Mouse (Mus musculus) intestine, embryonic 15.5 days (tissue): ENCODE results near the gene F3. TPM values are rescaled to one million over a fixed set of nuclear protein-coding genes. Genes with fewer than 3 reads are reported as not detected.
"Not testable (repeated sequence)": the region's sequence is repeated elsewhere in the genome, so short reads cannot be mapped to it uniquely, and the experiment has no call there.

ENCODE experiments used
- ATAC-seq: fragments of 200-750 bp; cut with Nextera tagmentation; 2 replicates; pipeline ENCODE4 v1.8.0; 2017; ENCODE audit warnings: moderate TSS enrichment, moderate library complexity
- H3K27ac ChIP-seq: fragments of 300-500 bp; sonication (generic); 2 replicates; pipeline ENCODE4 v1.5.1; 2015; ENCODE audit warnings: mild to moderate bottlenecking, inconsistent platforms
- H3K27me3 ChIP-seq: fragments of 300-500 bp; sonication (generic); replicated peaks from 2 replicates; pipeline ENCODE4 v1.6.1; 2015; ENCODE audit warnings: inconsistent platforms
- H3K36me3 ChIP-seq: fragments of 300-500 bp; sonication (generic); 2 replicates; pipeline ENCODE4 v1.6.1; 2015; ENCODE audit warnings: inconsistent platforms
- H3K4me1 ChIP-seq: fragments of 300-500 bp; sonication (generic); replicated peaks from 2 replicates; pipeline ENCODE4 v1.6.1; 2015; ENCODE audit warnings: inconsistent platforms
- H3K4me2 ChIP-seq: fragments of 300-500 bp; sonication (generic); replicated peaks from 2 replicates; pipeline ENCODE4 v1.6.1; 2015; ENCODE audit warnings: mild to moderate bottlenecking, inconsistent platforms
- H3K4me3 ChIP-seq: fragments of 300-500 bp; sonication (generic); replicated peaks from 2 replicates; pipeline ENCODE4 v1.5.1; 2015; ENCODE audit warnings: inconsistent platforms
- H3K9ac ChIP-seq: fragments of 300-500 bp; sonication (generic); 2 replicates; pipeline ENCODE4 v1.6.1; 2015; ENCODE audit warnings: inconsistent platforms
- H3K9me3 ChIP-seq: fragments of 300-500 bp; sonication (generic); 2 replicates; pipeline ENCODE4 v1.6.1; 2016; ENCODE audit warnings: inconsistent platforms
- WGBS: fragments of 180-500 bp; shearing (Covaris S2); methylation state at CpG from one replicate; pipeline ENCODE4 v1.1.7; 2015; 5-methylcytosine and 5-hydroxymethylcytosine counted together
- polyA plus RNA-seq: library from polyadenylated mRNA; unstranded; fragments of >200 nt; fragmentation: Nextera tagmentation; extraction: Ambion mirVana; gene quantifications from 2 replicates; pipeline ENCODE4 v1.2.1, GENCODE M21; 2015

Gene F3
- polyA plus RNA-seq, 1 experiment from 2014 or later = 27.5 TPM

DNA sequence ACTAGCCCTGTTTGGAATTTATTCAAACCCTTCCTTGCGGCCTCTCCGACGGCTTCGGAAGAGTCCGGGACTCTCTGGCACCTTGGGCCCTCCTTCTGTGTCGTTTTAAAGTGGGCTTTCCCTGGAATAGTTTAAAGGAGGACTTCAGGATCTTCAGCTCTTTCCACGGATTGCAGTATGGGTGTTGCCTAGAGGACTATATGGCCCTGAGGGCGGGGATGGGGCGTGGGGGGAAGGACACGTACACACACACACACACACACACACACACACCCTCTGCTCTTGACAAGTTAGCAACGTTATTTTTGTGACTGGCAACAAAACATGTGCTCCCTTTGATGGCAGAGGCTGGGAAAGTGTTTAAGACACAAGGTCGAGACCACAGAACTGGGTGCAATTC lies 1.2 kb downstream of the F3 start:
- no peaks in the 10 kb centered on the region for H3K36me3 ChIP-seq
- no peak for ATAC-seq
- H3K4me3 ChIP-seq = peak overlapping the region; percentile 53
- no peak overlapping the region for H3K27ac ChIP-seq
- no peaks in the 10 kb centered on the region for H3K9me3 ChIP-seq
- WGBS = 30% methylated on average over 12 of the region's 12 CpGs
- H3K4me2 ChIP-seq = peak overlapping the region; percentile 89
- no peaks in the 10 kb centered on the region for H3K27me3 ChIP-seq
- H3K4me1 ChIP-seq = peaks cover 16% of the 10 kb centered on the region
- 0 out of 2 replicates have a peak overlapping the region, but pooled peaks have one; percentile 9 for H3K9ac ChIP-seq

DNA sequence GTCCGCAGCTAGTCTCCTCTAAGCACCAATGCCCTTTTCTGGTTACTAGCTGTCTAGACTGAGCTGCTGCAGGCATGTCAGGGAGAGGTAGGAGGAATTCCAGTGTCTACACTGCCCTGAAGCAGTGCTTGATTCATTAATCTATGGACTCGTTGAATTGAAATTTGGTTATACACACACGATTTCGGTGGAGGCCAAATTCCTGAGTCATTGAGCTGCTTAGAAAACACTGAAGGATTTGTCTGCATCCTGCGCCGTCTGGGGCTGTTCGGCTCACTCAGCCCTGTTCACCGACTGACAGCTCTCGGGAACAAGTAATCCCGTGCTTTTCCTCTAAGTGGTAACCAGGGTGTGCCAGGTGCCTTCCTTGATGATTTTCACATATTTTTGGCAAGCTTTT lies 2.3 kb downstream of the F3 start:
- H3K27me3 ChIP-seq = no peaks in the 10 kb centered on the region
- H3K4me3 ChIP-seq = no peak overlapping the region; the same call in 1 of the 2 replicates
- no peaks in the 10 kb centered on the region for H3K36me3 ChIP-seq
- no peak overlapping the region for H3K27ac ChIP-seq
- no peaks in the 10 kb centered on the region for H3K9me3 ChIP-seq
- 71% methylated on average over 10 of the region's 10 CpGs for WGBS
- no peak for ATAC-seq
- H3K4me2 ChIP-seq = peak overlapping the region; percentile 89; the same call in 1 of the 2 replicates
- H3K4me1 ChIP-seq = peaks cover 16% of the 10 kb centered on the region
- H3K9ac ChIP-seq = no peak overlapping the region

DNA sequence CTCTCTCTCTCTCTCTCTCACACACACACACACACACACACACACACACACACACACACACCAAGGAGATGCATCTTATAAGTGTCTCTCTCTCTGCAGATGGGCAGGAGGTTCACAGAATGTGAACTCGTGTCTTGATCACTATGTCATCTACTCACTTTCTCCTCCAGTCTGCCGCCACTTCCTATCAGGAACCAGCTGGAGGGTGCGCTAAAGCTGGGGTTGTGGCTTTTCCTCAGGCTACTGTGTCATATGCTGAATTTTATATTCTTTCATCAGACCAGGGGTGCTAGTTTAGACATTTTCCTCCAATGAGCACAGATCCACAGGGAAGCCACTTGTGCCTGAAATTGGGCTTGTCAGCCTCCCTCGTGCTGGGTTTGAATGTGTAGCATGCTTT lies 6.3 kb downstream of the F3 start:
- no peak for ATAC-seq
- peaks cover under 1% of the 10 kb centered on the region; the same call in 1 of the 2 replicates for H3K4me1 ChIP-seq
- 82% methylated on average over 4 of the region's 4 CpGs for WGBS
- H3K27ac ChIP-seq = no peak overlapping the region
- H3K4me3 ChIP-seq = no peak overlapping the region
- H3K9ac ChIP-seq = no peak overlapping the region
- H3K27me3 ChIP-seq = no peaks in the 10 kb centered on the region
- 0 out of 2 replicates have a peak, but pooled peaks cover 5% of the 10 kb centered on the region for H3K36me3 ChIP-seq
- H3K4me2 ChIP-seq = no peak overlapping the region
- H3K9me3 ChIP-seq = no peaks in the 10 kb centered on the region

DNA sequence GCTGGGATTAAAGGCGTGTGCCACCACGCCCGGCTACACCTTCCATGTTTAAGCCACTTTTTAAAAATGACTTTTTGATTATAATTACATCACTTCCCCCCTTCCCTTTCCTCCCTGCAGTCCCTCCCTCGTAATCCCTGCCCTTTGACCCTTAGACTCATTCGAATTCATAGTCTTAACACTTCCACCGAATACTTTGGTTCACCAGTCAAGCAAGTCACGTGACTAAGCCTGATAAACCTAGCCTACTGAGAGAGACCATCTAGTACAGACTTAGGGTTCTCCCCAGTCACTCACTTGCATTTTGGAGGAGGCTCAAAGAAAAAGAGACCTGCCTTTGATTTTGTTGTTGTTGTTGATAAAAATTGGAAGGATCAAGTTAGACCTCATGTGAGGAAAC lies 12.2 kb downstream of the F3 start:
- H3K27ac ChIP-seq = peak overlapping the region; percentile 64; the same call in 1 of the 2 replicates
- ATAC-seq = no peak
- H3K4me3 ChIP-seq = no peak overlapping the region
- no peak overlapping the region for H3K9ac ChIP-seq
- H3K4me1 ChIP-seq = peaks cover 7% of the 10 kb centered on the region; the same call in 1 of the 2 replicates
- 0 out of 2 replicates have a peak, but pooled peaks cover 5% of the 10 kb centered on the region for H3K36me3 ChIP-seq
- 70% methylated on average over 7 of the region's 7 CpGs for WGBS
- H3K9me3 ChIP-seq = no peaks in the 10 kb centered on the region
- no peak overlapping the region for H3K4me2 ChIP-seq
- no peaks in the 10 kb centered on the region for H3K27me3 ChIP-seq

DNA sequence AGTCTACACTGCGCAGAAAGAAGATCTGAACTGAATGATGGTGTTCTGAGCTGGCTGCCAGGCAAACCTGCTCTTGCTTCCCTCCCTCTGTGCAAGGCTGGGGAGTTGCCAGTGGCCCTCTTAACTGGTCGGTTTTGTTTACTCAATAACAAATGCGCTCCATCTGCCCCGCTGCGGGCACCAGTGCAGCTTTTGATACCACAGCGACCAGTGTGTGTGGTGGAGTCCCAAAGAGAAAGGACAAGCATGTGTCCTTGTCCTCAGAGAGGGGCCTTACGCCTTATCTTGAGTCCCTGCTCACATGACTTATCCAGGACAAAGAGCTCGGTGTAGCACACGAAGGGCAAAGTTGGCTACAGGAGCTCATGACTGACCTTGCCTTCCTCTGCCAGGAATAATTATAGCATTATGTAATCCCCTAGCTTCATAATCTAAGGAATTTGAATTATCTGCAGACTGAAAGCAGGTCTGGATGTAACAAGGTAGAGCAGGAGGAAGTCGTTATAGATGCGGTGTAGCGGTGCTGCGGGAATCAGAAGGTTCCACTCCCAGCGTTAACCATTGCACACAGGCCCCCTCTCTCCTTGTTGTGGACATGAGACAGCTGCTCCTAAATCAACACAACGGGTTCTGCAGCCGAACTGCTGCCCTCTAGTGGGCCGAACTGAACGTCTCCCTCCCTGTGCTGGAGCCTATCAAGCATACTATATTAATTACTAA lies 12.8 kb downstream of the F3 start:
- H3K4me3 ChIP-seq = no peak overlapping the region
- no peaks in the 10 kb centered on the region for H3K9me3 ChIP-seq
- peak; percentile 85 for ATAC-seq
- peak overlapping the region; percentile 64 for H3K27ac ChIP-seq
- H3K9ac ChIP-seq = no peak overlapping the region
- H3K4me1 ChIP-seq = peaks cover 7% of the 10 kb centered on the region; the same call in 1 of the 2 replicates
- 0 out of 2 replicates have a peak, but pooled peaks cover 5% of the 10 kb centered on the region for H3K36me3 ChIP-seq
- H3K4me2 ChIP-seq = no peak overlapping the region
- WGBS = 27% methylated on average over 18 of the region's 18 CpGs
- H3K27me3 ChIP-seq = no peaks in the 10 kb centered on the region

DNA sequence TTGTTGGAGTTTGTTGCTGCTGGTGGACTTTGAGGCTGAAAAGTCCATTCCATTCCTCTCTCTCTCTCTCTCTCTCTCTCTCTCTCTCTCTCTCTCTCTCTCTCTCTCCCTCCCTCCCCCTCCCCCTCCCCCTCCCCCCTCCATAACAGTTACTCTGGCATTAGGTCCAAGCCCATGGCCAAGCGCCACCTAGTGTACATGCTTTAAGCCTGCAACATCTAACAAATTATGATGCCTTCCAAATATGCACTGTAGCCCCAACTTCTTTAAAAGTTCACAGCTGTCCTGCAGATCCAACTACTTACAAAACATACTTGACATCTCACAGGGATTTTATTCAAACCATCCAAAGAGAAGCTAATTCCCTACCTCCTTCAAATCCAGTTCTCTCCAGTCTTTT lies 14.1 kb downstream of the F3 start:
- H3K9me3 ChIP-seq = no peaks in the 10 kb centered on the region
- H3K4me3 ChIP-seq = no peak overlapping the region
- no peak overlapping the region for H3K4me2 ChIP-seq
- no peak overlapping the region for H3K9ac ChIP-seq
- no peaks in the 10 kb centered on the region for H3K27me3 ChIP-seq
- H3K27ac ChIP-seq = no peak overlapping the region
- no peak for ATAC-seq
- H3K4me1 ChIP-seq = peaks cover 7% of the 10 kb centered on the region; the same call in 1 of the 2 replicates
- WGBS = 50% methylated on average over 1 of the region's 1 CpGs
- H3K36me3 ChIP-seq = 0 out of 2 replicates have a peak, but pooled peaks cover 5% of the 10 kb centered on the region

DNA sequence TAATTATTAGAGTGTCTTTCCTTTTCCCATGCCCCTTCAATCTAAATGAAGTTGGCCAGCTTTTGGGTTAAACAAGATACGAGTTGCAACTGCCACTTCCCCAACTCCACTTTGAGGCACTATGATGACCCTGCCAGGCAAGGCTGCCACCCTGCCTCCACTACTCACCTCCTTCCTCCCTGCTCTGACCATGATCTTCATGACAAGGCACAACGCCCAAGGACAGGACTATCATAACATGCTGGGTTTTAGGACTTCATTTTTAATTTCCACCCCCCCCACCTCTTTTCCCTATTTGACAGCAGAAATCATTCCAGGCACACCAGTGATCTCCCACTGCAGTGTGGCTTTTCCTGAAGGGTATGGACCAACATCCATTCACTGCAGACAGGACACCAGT lies 14.6 kb downstream of the F3 start:
- no peak for ATAC-seq
- Histone ChIP-seq H3K27ac (no peak overlapping the region), H3K36me3 (0 out of 2 replicates have a peak, but pooled peaks cover 5% of the 10 kb centered on the region), H3K27me3 (no peaks in the 10 kb centered on the region), H3K9ac (no peak overlapping the region), H3K4me2 (no peak overlapping the region), H3K9me3 (no peaks in the 10 kb centered on the region), H3K4me3 (no peak overlapping the region), H3K4me1 (peaks cover 7% of the 10 kb centered on the region; the same call in 1 of the 2 replicates)
- WGBS = 73% methylated on average over 2 of the region's 2 CpGs

DNA sequence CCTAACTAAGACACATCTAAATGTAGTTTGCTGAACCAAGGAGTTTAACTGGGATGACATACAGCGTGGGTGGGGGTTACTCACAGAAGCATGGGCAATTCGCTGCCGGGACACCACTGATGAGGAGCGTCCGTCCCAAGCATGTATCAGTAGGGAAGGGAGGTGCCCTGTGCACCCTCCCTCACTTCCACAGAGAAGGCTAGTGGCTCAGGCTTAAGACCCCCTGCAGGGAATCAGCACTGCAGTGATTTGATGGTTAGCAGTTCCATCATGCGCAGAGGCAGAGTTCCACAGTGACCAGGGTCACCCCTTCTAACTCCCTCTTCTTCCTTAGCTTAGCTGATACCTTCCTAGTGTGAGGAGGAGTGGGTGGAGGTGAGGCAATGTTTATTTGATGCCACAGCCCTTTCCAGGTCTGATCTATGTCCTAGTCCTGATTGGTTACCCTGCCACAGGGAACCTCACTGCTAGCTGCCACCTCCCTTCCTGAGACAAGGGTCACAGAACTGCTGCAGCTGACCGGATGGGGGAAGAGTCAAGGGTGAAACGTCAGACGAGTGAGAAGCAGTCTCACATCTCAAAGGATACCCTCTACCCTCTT lies 15.5 kb downstream of the F3 start:
- H3K27ac ChIP-seq = no peak overlapping the region
- no peak for ATAC-seq
- H3K4me1 ChIP-seq = peaks cover 7% of the 10 kb centered on the region; the same call in 1 of the 2 replicates
- 0 out of 2 replicates have a peak, but pooled peaks cover 5% of the 10 kb centered on the region for H3K36me3 ChIP-seq
- H3K9me3 ChIP-seq = no peaks in the 10 kb centered on the region
- H3K9ac ChIP-seq = no peak overlapping the region
- no peak overlapping the region for H3K4me3 ChIP-seq
- WGBS = 71% methylated on average over 9 of the region's 9 CpGs
- H3K4me2 ChIP-seq = no peak overlapping the region
- no peaks in the 10 kb centered on the region for H3K27me3 ChIP-seq

DNA sequence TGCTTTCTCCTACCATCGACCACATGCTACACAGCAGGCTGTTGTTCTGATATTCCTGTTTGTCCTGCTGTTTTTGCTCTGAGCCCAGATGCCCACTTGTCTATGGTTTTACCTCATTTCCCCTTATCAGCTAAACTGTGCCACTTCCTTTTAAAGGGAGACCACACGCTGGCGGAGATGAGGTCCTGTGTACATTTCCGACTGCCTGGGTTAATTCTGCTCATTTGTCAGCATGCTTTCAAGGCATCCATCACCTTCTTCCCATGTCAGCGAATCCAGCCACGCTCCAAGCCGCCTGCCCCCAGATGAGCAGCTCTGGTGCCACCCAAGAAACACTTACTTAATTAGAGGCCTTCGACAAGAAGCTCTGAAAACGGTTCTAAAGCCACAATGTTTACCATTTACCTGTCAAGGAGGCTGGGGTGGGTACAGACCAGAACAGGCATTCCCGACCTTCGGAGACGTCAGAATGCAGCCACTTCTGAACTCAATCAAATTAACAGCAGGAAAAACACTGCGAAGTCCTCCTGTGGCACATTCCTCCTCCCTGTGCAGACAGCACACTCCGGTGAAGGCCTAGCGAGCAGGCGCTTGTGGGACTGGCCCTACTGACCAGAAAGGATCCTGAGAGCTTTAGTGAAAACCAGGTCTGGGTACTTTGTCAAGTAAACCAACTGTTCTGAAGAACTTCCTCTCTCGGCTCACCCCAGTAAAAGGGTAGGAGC lies 16.3 kb downstream of the F3 start:
- ATAC-seq = no peak
- H3K9me3 ChIP-seq = no peaks in the 10 kb centered on the region
- H3K4me3 ChIP-seq = no peak overlapping the region
- H3K36me3 ChIP-seq = no peaks in the 10 kb centered on the region
- peaks cover 7% of the 10 kb centered on the region; the same call in 1 of the 2 replicates for H3K4me1 ChIP-seq
- H3K27ac ChIP-seq = no peak overlapping the region
- no peak overlapping the region for H3K4me2 ChIP-seq
- H3K27me3 ChIP-seq = no peaks in the 10 kb centered on the region
- no peak overlapping the region for H3K9ac ChIP-seq
- 40% methylated on average over 17 of the region's 17 CpGs for WGBS

DNA sequence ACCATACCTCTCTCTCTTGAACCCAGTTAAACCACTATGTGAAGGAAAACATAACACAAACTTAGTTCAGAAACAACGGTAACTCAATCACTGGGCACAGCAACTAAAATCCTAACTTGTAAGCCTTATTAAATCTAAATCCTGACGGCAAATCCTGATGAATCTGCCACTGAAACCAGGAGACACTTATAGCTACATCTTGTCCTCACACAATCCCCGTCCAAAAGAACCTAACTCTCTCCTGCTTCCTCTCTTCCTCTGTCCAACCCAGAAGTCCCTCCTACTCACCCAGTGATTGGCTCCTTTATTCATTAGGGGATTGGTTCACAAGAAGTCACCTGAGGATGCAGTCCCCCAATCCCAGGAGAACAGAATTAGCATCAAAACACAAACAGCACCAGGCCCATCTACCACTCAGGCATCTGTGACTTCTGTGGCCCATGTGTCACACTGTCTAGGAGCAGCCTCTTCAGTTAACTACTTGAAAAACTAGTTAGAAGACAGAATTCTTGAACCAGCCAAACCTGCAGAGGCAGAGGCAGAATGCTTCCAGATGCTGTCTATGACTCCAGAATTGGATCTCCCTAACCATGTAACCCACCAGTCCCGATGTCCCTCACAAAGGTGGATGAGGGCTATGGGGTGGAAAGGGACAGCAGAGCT lies 18.0 kb downstream of the F3 start:
- not testable (repeated sequence) for H3K36me3 ChIP-seq, H3K4me3 ChIP-seq, H3K27me3 ChIP-seq, ATAC-seq, H3K9me3 ChIP-seq, H3K9ac ChIP-seq, H3K4me1 ChIP-seq, H3K27ac ChIP-seq, H3K4me2 ChIP-seq
- 86% methylated on average over 4 of the region's 4 CpGs for WGBS

DNA sequence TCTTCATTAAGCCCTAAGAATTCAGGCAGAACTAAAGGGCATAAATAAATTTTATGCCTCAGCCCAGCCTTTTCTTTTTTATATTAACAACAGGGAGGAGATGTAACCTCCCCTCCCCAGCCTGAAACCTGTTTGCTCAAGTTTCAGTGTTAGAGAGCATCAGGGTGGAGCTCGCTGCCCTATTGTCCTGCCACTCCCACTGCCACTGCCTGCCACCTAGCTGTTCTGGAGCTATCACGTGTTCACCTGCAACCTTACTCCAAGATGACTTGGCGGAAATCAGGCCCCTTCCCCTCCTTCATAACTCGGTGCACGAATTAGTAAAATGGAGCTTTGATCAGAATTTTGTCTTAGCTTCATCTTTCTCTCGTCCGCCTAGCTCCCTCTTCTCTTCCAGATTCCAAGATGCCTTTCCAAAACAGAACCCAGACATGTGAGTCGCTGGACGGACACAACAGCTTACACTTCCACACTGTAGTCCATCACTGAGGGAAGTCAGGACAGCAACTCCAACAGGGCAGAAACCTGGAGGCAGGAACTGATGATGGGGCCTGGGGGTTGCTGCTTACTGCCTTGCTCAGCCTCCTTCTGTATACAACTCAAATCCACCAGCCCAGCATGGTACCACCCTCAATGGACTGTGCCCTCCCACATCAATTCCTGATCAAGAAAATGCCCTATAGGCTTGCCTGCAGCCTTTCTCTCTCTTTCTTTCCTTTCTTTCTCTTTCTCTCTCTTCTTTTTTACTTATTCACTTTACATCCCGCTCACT lies 31.2 kb downstream of the F3 start:
- ATAC-seq = peak; percentile 71
- H3K4me3 ChIP-seq, H3K27me3 ChIP-seq, H3K9me3 ChIP-seq, H3K4me1 ChIP-seq, H3K9ac ChIP-seq, H3K4me2 ChIP-seq, H3K27ac ChIP-seq, H3K36me3 ChIP-seq: not testable (repeated sequence)
- WGBS = 75% methylated on average over 10 of the region's 10 CpGs
